Mouse (Mus musculus) heart, embryonic 13.5 days (tissue): ENCODE measurements at regions not wholly inside any gene's neighbourhood (a gene's known extent, or its start where the extent isn't known, plus 50 kb on each side); places are given as distances from the start of the nearest gene placed in this dataset. TPM values are rescaled to one million over a fixed set of nuclear protein-coding genes. Genes with fewer than 3 reads are reported as not detected.

Source experiments
- ATAC-seq: fragments of 200-750 bp; cut with Nextera tagmentation; 2 replicates; pipeline ENCODE4 v1.8.0; 2017; ENCODE audit warnings: moderate TSS enrichment; ENCODE audit not compliant: insufficient number of reproducible peaks, low FRiP score, low TSS enrichment; ENCODE audit errors: extremely low read depth
- H3K27ac ChIP-seq: fragments of 300-500 bp; sonication (generic); replicated peaks from 2 replicates; pipeline ENCODE4 v1.5.1; 2015; ENCODE audit warnings: moderate library complexity, mild to moderate bottlenecking, inconsistent platforms
- H3K27me3 ChIP-seq: fragments of 300-500 bp; sonication (generic); replicated peaks from 2 replicates; pipeline ENCODE4 v1.6.1; 2015; ENCODE audit warnings: mild to moderate bottlenecking, inconsistent platforms
- H3K36me3 ChIP-seq: fragments of 300-500 bp; sonication (generic); 2 replicates; pipeline ENCODE4 v1.6.1; 2015; ENCODE audit warnings: mild to moderate bottlenecking, inconsistent platforms
- H3K4me1 ChIP-seq: fragments of 300-500 bp; sonication (generic); 2 replicates; pipeline ENCODE4 v1.6.1; 2015; ENCODE audit warnings: inconsistent platforms
- H3K4me2 ChIP-seq: fragments of 300-500 bp; sonication (generic); 2 replicates; pipeline ENCODE4 v1.6.1; 2015; ENCODE audit warnings: inconsistent platforms, mild to moderate bottlenecking, moderate library complexity
- H3K4me3 ChIP-seq: fragments of 300-500 bp; sonication (generic); 2 replicates; pipeline ENCODE4 v1.5.1; 2015; ENCODE audit warnings: moderate library complexity, mild to moderate bottlenecking, inconsistent platforms
- H3K9ac ChIP-seq: fragments of 300-500 bp; sonication (generic); 2 replicates; pipeline ENCODE4 v1.6.1; 2015; ENCODE audit warnings: inconsistent platforms, mild to moderate bottlenecking, moderate library complexity
- H3K9me3 ChIP-seq: fragments of 300-500 bp; sonication (generic); 2 replicates; pipeline ENCODE4 v1.6.1; 2016; ENCODE audit warnings: inconsistent platforms
- WGBS: fragments of 180-500 bp; shearing (Covaris S2); methylation state at CpG from one replicate; pipeline ENCODE4 v1.1.7; 2015; ENCODE audit warnings: mixed read lengths; 5-methylcytosine and 5-hydroxymethylcytosine counted together
- microRNA-seq: library from miRNA; unstranded; fragments of <30 nt; microRNA quantifications from one replicate; pipeline ENCODE4, GENCODE M21; 2016

- Histone ChIP-seq H3K27me3 (no peaks in the 10 kb centered on the region), H3K4me3 (no peak overlapping the region), H3K36me3 (no peaks in the 10 kb centered on the region), H3K27ac (no peak overlapping the region), H3K4me1 (no peaks in the 10 kb centered on the region), H3K4me2 (no peak overlapping the region), H3K9me3 (no peaks in the 10 kb centered on the region), H3K9ac (no peak overlapping the region)
- no peak for ATAC-seq
- 77% methylated on average over 3 of the region's 3 CpGs for WGBS
Observed at GRCm38 (mm10) chr4:81492811-81493210, 50.2 kb upstream of the Mpdz start.

Small RNAs in the stretch of these regions (microRNA-seq; reads per million reads assigned to microRNA genes)
- gene Gm22402, result not detected
